Mouse (Mus musculus) stomach, postnatal 0 days (tissue): Measurements from ENCODE around the gene Shisal1. TPM values are rescaled to one million over a fixed set of nuclear protein-coding genes. Genes with fewer than 3 reads are reported as not detected.

Experiments used
- ATAC-seq: fragments of 200-750 bp; cut with Nextera tagmentation; 2 replicates; pipeline ENCODE4 v1.8.0; 2017; ENCODE audit not compliant: low FRiP score, low TSS enrichment
- DNase-seq: peaks from one replicate; pipeline ENCODE4 v3.0.0-alpha.2; 2016; ENCODE audit warnings: low spot score
- H3K27ac ChIP-seq: fragments of 300-500 bp; sonication (generic); replicated peaks from 2 replicates; pipeline ENCODE4 v1.5.1; 2014; ENCODE audit warnings: mild to moderate bottlenecking, control low read depth
- H3K27me3 ChIP-seq: fragments of 300-500 bp; sonication (generic); 2 replicates; pipeline ENCODE4 v1.6.1; 2014; ENCODE audit warnings: low read length; ENCODE audit not compliant: control insufficient read depth, insufficient read depth
- H3K36me3 ChIP-seq: fragments of 300-500 bp; sonication (generic); 2 replicates; pipeline ENCODE4 v1.6.1; 2014; ENCODE audit warnings: low read length, mixed read lengths; ENCODE audit not compliant: control insufficient read depth, insufficient read depth
- H3K4me1 ChIP-seq: fragments of 300-500 bp; sonication (generic); replicated peaks from 2 replicates; pipeline ENCODE4 v1.6.1; 2014; ENCODE audit warnings: antibody characterized with exemption; ENCODE audit not compliant: control insufficient read depth, insufficient read depth
- H3K4me2 ChIP-seq: fragments of 300-500 bp; sonication (generic); replicated peaks from 2 replicates; pipeline ENCODE4 v1.6.1; 2014; ENCODE audit warnings: low read depth, mild to moderate bottlenecking, control low read depth, moderate library complexity
- H3K4me3 ChIP-seq: fragments of 300-500 bp; sonication (generic); 2 replicates; pipeline ENCODE4 v1.5.1; 2014; ENCODE audit warnings: low read depth, low read length, control low read depth
- H3K9ac ChIP-seq: fragments of 300-500 bp; sonication (generic); 2 replicates; pipeline ENCODE4 v1.6.1; 2014; ENCODE audit warnings: mild to moderate bottlenecking, low read length, control low read depth, mixed read lengths
- H3K9me3 ChIP-seq: fragments of 300-500 bp; sonication (generic); 2 replicates; pipeline ENCODE4 v1.6.1; 2016; ENCODE audit warnings: low read length; ENCODE audit not compliant: control insufficient read depth
- CTCF ChIP-seq: IDR thresholded peaks from 2 replicates; pipeline ENCODE4 v1.5.1; 2016; ENCODE audit warnings: antibody characterized with exemption, low read depth, mild to moderate bottlenecking, moderate library complexity
- EP300 ChIP-seq: optimal IDR thresholded peaks from 2 replicates; pipeline ENCODE3; 2016; ENCODE audit warnings: antibody characterized with exemption
- WGBS: fragments of 180-500 bp; shearing (Covaris S2); extraction: QIAGEN DNeasy Blood & Tissue Kit; methylation state at CpG from one replicate; pipeline ENCODE4 v1.1.7; 2014; 5-methylcytosine and 5-hydroxymethylcytosine counted together
- polyA plus RNA-seq: library from polyadenylated mRNA; unstranded; fragments of >200 nt; fragmentation: Nextera tagmentation; extraction: Ambion mirVana; gene quantifications from 2 replicates; pipeline ENCODE4 v1.2.1, GENCODE M21; 2015

Shisal1 gene
- polyA plus RNA-seq, 1 experiment from 2014 or later, result 0.82 TPM

DNA sequence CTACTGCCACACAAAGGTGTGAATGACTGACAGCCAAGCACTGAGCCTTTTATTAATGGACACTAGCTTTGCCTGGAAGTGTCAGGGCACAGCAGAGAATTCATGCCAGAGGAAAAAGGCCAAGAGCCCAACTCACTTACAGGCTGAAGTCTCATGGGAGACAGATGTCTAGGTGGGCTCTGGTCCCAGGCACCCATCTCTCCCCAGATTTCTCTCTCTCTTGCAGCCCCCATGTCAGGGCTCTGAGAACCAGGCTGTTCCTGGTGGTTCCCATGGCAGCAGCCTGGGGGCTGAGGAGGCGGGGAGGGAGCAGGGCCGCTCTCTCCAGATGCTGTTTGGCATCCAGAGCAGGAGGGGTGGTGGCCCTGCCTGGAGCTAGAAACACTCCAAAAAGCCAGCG, 38.3 kb downstream of the Shisal1 start:
- H3K4me1 ChIP-seq, result no peaks in the 10 kb centered on the region
- no peak overlapping the region for H3K27ac ChIP-seq
- no peaks in the 10 kb centered on the region for H3K9me3 ChIP-seq
- TF ChIP-seq EP300, result no peak
- TF ChIP-seq CTCF, result no peak
- no peak overlapping the region for H3K9ac ChIP-seq
- WGBS, result 79% methylated on average over 3 of the region's 3 CpGs
- H3K27me3 ChIP-seq, result no peaks in the 10 kb centered on the region
- H3K4me2 ChIP-seq, result no peak overlapping the region
- no peak overlapping the region for H3K4me3 ChIP-seq
- no peaks in the 10 kb centered on the region for H3K36me3 ChIP-seq
- DNase-seq, result no peak
- ATAC-seq, result no peak

GRCm38 (mm10) chr15:84405759-84406158, 41.1 kb downstream of the Shisal1 start:
- 78% methylated on average over 3 of the region's 3 CpGs for WGBS
- H3K9ac ChIP-seq, result no peak overlapping the region
- no peak for ATAC-seq
- H3K27me3 ChIP-seq, result no peaks in the 10 kb centered on the region
- no peak overlapping the region for H3K4me3 ChIP-seq
- TF ChIP-seq EP300, result no peak
- no peak for TF ChIP-seq CTCF
- no peak overlapping the region for H3K27ac ChIP-seq
- H3K4me1 ChIP-seq, result no peaks in the 10 kb centered on the region
- no peaks in the 10 kb centered on the region for H3K36me3 ChIP-seq
- no peaks in the 10 kb centered on the region for H3K9me3 ChIP-seq
- no peak for DNase-seq
- no peak overlapping the region for H3K4me2 ChIP-seq

DNA sequence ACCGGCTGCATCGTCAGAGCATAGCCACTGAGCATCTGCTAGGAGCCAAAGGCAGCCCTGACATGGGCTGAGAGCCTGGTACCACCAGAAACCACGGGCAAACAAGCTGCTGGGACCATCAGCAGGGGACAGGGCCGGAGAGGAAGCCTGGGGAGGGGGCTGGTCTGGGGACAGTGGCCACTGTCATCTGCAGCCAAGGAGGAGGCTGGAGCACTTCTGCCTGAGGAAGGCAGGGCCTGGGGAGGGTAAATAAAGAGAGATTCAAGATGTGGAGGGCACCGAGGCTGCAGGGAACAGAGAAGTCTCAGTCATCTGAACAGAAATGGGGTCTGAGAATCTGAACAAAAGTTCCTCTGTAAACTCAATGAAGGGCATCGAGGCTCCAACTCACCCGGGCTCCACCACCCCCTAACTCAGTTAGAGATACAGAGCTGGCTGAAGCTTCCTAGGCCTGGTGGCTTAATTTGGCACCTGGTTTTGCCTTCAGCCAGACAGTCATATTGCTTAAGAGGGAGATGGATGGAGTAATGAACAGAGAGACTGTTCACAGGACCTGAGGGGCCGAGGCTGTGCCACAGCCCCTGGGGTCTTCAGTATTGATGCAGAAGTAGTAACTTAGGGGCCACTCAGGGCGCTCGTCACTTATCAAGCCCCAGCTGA, 43.3 kb downstream of the Shisal1 start:
- no peak overlapping the region for H3K9ac ChIP-seq
- WGBS, result 73% methylated on average over 10 of the region's 10 CpGs
- no peak overlapping the region for H3K27ac ChIP-seq
- H3K9me3 ChIP-seq, result no peaks in the 10 kb centered on the region
- H3K4me2 ChIP-seq, result no peak overlapping the region
- ATAC-seq (no peak), DNase-seq (no peak)
- no peaks in the 10 kb centered on the region for H3K36me3 ChIP-seq
- no peaks in the 10 kb centered on the region for H3K27me3 ChIP-seq
- H3K4me3 ChIP-seq, result no peak overlapping the region
- H3K4me1 ChIP-seq, result no peaks in the 10 kb centered on the region
- TF ChIP-seq EP300 (no peak), CTCF (no peak)

GRCm38 (mm10) chr15:84398617-84399016, 48.3 kb downstream of the Shisal1 start:
- H3K4me3 ChIP-seq, result no peak overlapping the region
- H3K9ac ChIP-seq, result no peak overlapping the region
- DNase-seq, result no peak
- TF ChIP-seq EP300, result no peak
- TF ChIP-seq CTCF, result no peak
- H3K9me3 ChIP-seq, result no peaks in the 10 kb centered on the region
- no peaks in the 10 kb centered on the region for H3K36me3 ChIP-seq
- no peak for ATAC-seq
- 58% methylated on average over 4 of the region's 4 CpGs for WGBS
- no peak overlapping the region for H3K27ac ChIP-seq
- H3K4me1 ChIP-seq, result no peaks in the 10 kb centered on the region
- H3K27me3 ChIP-seq, result no peaks in the 10 kb centered on the region
- H3K4me2 ChIP-seq, result no peak overlapping the region

GRCm38 (mm10) chr15:84397663-84398169, 49.2 kb downstream of the Shisal1 start:
- H3K4me3 ChIP-seq, result no peak overlapping the region
- H3K36me3 ChIP-seq, result no peaks in the 10 kb centered on the region
- DNase-seq, result no peak
- H3K4me2 ChIP-seq, result no peak overlapping the region
- H3K9me3 ChIP-seq, result no peaks in the 10 kb centered on the region
- H3K27ac ChIP-seq, result no peak overlapping the region
- H3K9ac ChIP-seq, result no peak overlapping the region
- TF ChIP-seq EP300 (no peak), CTCF (no peak)
- no peaks in the 10 kb centered on the region for H3K27me3 ChIP-seq
- no peaks in the 10 kb centered on the region for H3K4me1 ChIP-seq
- no peak for ATAC-seq
- WGBS, result 52% methylated on average over 14 of the region's 14 CpGs

DNA sequence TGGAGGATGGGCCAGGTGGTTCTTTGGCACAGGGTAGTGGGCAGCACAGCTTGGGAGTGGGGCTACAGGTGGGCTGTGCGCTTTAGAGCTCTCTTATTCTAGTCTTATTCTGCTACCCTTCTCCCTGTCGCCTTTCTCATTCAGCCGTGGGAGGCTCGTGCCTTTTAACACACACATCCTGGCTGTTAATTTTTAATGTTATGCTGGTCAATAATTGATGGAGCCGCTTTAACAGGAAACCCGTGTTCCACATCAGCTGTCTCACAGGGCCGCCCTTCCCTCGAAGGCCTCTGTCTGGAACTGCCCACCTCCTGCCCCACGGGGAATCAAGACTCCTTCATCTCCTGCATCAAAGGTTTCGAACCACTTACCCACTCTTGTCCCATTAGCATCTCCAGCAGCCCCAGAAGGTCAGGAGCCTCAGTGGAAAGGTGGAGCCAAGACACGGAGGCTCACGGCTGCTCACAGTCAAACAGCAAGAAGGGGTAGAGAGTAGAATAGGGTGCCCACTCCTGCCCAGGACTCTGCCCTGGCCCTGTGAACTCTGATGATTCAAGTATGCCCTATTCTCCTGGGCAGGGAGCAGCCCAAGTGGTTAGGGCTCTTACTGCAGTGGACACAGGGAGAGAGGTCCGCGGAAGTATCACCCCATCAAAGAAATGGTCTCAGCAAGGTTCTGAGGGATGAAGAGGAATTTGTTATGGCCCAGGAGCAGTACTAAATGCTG, 51.4 kb downstream of the Shisal1 start:
- no peaks in the 10 kb centered on the region for H3K9me3 ChIP-seq
- H3K4me1 ChIP-seq, result no peaks in the 10 kb centered on the region
- WGBS, result 55% methylated on average over 14 of the region's 14 CpGs
- DNase-seq (no peak), ATAC-seq (no peak)
- no peaks in the 10 kb centered on the region for H3K27me3 ChIP-seq
- TF ChIP-seq CTCF (no peak), EP300 (no peak)
- no peak overlapping the region for H3K9ac ChIP-seq
- no peak overlapping the region for H3K27ac ChIP-seq
- no peak overlapping the region for H3K4me3 ChIP-seq
- H3K4me2 ChIP-seq, result no peak overlapping the region
- H3K36me3 ChIP-seq, result no peaks in the 10 kb centered on the region
